Mouse (Mus musculus): ENCODE data around the gene Olfr148. TPM values are rescaled to one million over a fixed set of nuclear protein-coding genes. Genes with fewer than 3 reads are reported as not detected.

The Olfr148 gene
- polyA plus RNA-seq, 1 experiment from 2014 or later, result not detected

GRCm38 (mm10) chr9:39623783-39624182, 13.3 kb downstream of the Olfr148 start:
- WGBS, result 88% methylated on average over 3 of the region's 3 CpGs
- no peaks in the 10 kb centered on the region for H3K9me3 ChIP-seq (ENCODE audit: control insufficient read depth, low read length)
- no peaks in the 10 kb centered on the region for H3K27me3 ChIP-seq (ENCODE audit: control insufficient read depth, insufficient read depth, low read length)
- H3K36me3 ChIP-seq (ENCODE audit: control insufficient read depth, insufficient read depth, low read length), result no peaks in the 10 kb centered on the region
- no peak overlapping the region for H3K9ac ChIP-seq (ENCODE audit: low read length)
- no peak overlapping the region for H3K27ac ChIP-seq (ENCODE audit: low read depth, low read length)
- no peak overlapping the region for H3K4me3 ChIP-seq (ENCODE audit: low read depth, low read length)
- no peak for ATAC-seq (ENCODE audit: low FRiP score)
- DNase-seq (ENCODE audit: low spot score, missing footprints), result no peak
- no peaks in the 10 kb centered on the region for H3K4me1 ChIP-seq (ENCODE audit: control insufficient read depth, insufficient read depth, low read length)
- no peak overlapping the region for H3K4me2 ChIP-seq

GRCm38 (mm10) chr9:39624711-39625110, 14.3 kb downstream of the Olfr148 start:
- Histone ChIP-seq H3K27ac (ENCODE audit: low read depth, low read length) (no peak overlapping the region), H3K4me3 (ENCODE audit: low read depth, low read length) (no peak overlapping the region), H3K9ac (ENCODE audit: low read length) (no peak overlapping the region), H3K9me3 (ENCODE audit: control insufficient read depth, low read length) (no peaks in the 10 kb centered on the region), H3K36me3 (ENCODE audit: control insufficient read depth, insufficient read depth, low read length) (no peaks in the 10 kb centered on the region), H3K4me1 (ENCODE audit: control insufficient read depth, insufficient read depth, low read length) (no peaks in the 10 kb centered on the region), H3K27me3 (ENCODE audit: control insufficient read depth, insufficient read depth, low read length) (no peaks in the 10 kb centered on the region), H3K4me2 (no peak overlapping the region)
- ATAC-seq (ENCODE audit: low FRiP score), result no peak
- DNase-seq (ENCODE audit: low spot score, missing footprints), result no peak
- 85% methylated on average over 2 of the region's 2 CpGs for WGBS

- no peaks in the 10 kb centered on the region for H3K36me3 ChIP-seq (ENCODE audit: control insufficient read depth, insufficient read depth, low read length)
- WGBS, result 95% methylated on average over 2 of the region's 2 CpGs
- ATAC-seq (ENCODE audit: low FRiP score) (no peak), DNase-seq (ENCODE audit: low spot score, missing footprints) (no peak)
- no peaks in the 10 kb centered on the region for H3K9me3 ChIP-seq (ENCODE audit: control insufficient read depth, low read length)
- no peak overlapping the region for H3K4me2 ChIP-seq
- no peak overlapping the region for H3K9ac ChIP-seq (ENCODE audit: low read length)
- no peaks in the 10 kb centered on the region for H3K27me3 ChIP-seq (ENCODE audit: control insufficient read depth, insufficient read depth, low read length)
- H3K4me1 ChIP-seq (ENCODE audit: control insufficient read depth, insufficient read depth, low read length), result no peaks in the 10 kb centered on the region
- no peak overlapping the region for H3K4me3 ChIP-seq (ENCODE audit: low read depth, low read length)
- H3K27ac ChIP-seq (ENCODE audit: low read depth, low read length), result no peak overlapping the region
Observed at GRCm38 (mm10) chr9:39629069-39629468, 18.6 kb downstream of the Olfr148 start.

- 39% methylated on average over 4 of the region's 4 CpGs for WGBS
- H3K27ac ChIP-seq (ENCODE audit: low read depth, low read length), result no peak overlapping the region
- H3K4me1 ChIP-seq (ENCODE audit: control insufficient read depth, insufficient read depth, low read length), result no peaks in the 10 kb centered on the region
- ATAC-seq (ENCODE audit: low FRiP score), result peak; percentile 65; the same call in 1 of the 2 replicates
- no peak overlapping the region for H3K4me3 ChIP-seq (ENCODE audit: low read depth, low read length)
- no peaks in the 10 kb centered on the region for H3K27me3 ChIP-seq (ENCODE audit: control insufficient read depth, insufficient read depth, low read length)
- H3K9me3 ChIP-seq (ENCODE audit: control insufficient read depth, low read length), result no peaks in the 10 kb centered on the region
- H3K4me2 ChIP-seq, result no peak overlapping the region
- DNase-seq (ENCODE audit: low spot score, missing footprints), result no peak
- H3K36me3 ChIP-seq (ENCODE audit: control insufficient read depth, insufficient read depth, low read length), result no peaks in the 10 kb centered on the region
- no peak overlapping the region for H3K9ac ChIP-seq (ENCODE audit: low read length)
Observed at GRCm38 (mm10) chr9:39633913-39634594, 23.6 kb downstream of the Olfr148 start.

- Histone ChIP-seq H3K27ac (ENCODE audit: low read depth, low read length) (no peak within 1 kb of the TSS), H3K4me2 (no peak within 1 kb of the TSS), H3K9me3 (ENCODE audit: control insufficient read depth, low read length) (no peaks in the 10 kb centered on the region), H3K36me3 (ENCODE audit: control insufficient read depth, insufficient read depth, low read length) (no peaks in the 10 kb centered on the region), H3K9ac (ENCODE audit: low read length) (no peak within 1 kb of the TSS), H3K4me1 (ENCODE audit: control insufficient read depth, insufficient read depth, low read length) (no peaks in the 10 kb centered on the region), H3K27me3 (ENCODE audit: control insufficient read depth, insufficient read depth, low read length) (no peaks in the 10 kb centered on the region), H3K4me3 (ENCODE audit: low read depth, low read length) (no peak within 1 kb of the TSS)
- DNase-seq (ENCODE audit: low spot score, missing footprints) (no peak), ATAC-seq (ENCODE audit: low FRiP score) (no peak)
Observed at GRCm38 (mm10) chr9:39644785-39645184, 34.3 kb downstream of the Olfr148 start, which contains the start of gene Olfr961. TSS of gene Olfr961 (plus strand) at chr9:39645085.

- H3K9ac ChIP-seq (ENCODE audit: low read length), result no peak overlapping the region
- no peaks in the 10 kb centered on the region for H3K36me3 ChIP-seq (ENCODE audit: control insufficient read depth, insufficient read depth, low read length)
- no peak overlapping the region for H3K27ac ChIP-seq (ENCODE audit: low read depth, low read length)
- no peak overlapping the region for H3K4me2 ChIP-seq
- H3K9me3 ChIP-seq (ENCODE audit: control insufficient read depth, low read length), result no peaks in the 10 kb centered on the region
- ATAC-seq (ENCODE audit: low FRiP score), result no peak
- no peaks in the 10 kb centered on the region for H3K4me1 ChIP-seq (ENCODE audit: control insufficient read depth, insufficient read depth, low read length)
- WGBS, result 88% methylated on average over 4 of the region's 4 CpGs
- no peak overlapping the region for H3K4me3 ChIP-seq (ENCODE audit: low read depth, low read length)
- H3K27me3 ChIP-seq (ENCODE audit: control insufficient read depth, insufficient read depth, low read length), result no peaks in the 10 kb centered on the region
- no peak for DNase-seq (ENCODE audit: low spot score, missing footprints)
Observed at GRCm38 (mm10) chr9:39647382-39647781, 36.9 kb downstream of the Olfr148 start.

GRCm38 (mm10) chr9:39654756-39655396, 44.4 kb downstream of the Olfr148 start:
- H3K9ac ChIP-seq (ENCODE audit: low read length), result no peak overlapping the region
- no peak for DNase-seq (ENCODE audit: low spot score, missing footprints)
- H3K4me2 ChIP-seq, result no peak overlapping the region
- H3K36me3 ChIP-seq (ENCODE audit: control insufficient read depth, insufficient read depth, low read length), result no peaks in the 10 kb centered on the region
- H3K9me3 ChIP-seq (ENCODE audit: control insufficient read depth, low read length), result no peaks in the 10 kb centered on the region
- no peaks in the 10 kb centered on the region for H3K4me1 ChIP-seq (ENCODE audit: control insufficient read depth, insufficient read depth, low read length)
- 67% methylated on average over 6 of the region's 6 CpGs for WGBS
- ATAC-seq (ENCODE audit: low FRiP score), result no peak
- no peak overlapping the region for H3K4me3 ChIP-seq (ENCODE audit: low read depth, low read length)
- no peak overlapping the region for H3K27ac ChIP-seq (ENCODE audit: low read depth, low read length)
- no peaks in the 10 kb centered on the region for H3K27me3 ChIP-seq (ENCODE audit: control insufficient read depth, insufficient read depth, low read length)

Other genes with a start within 250 kb of the Olfr148 start
- not detected in 2 replicates for gene Olfr951, start 223.2 kb upstream of the Olfr148 start, polyA plus RNA-seq (2014; fragmentation: Nextera tagmentation; extraction: Ambion mirVana)
- not detected in 2 replicates for gene Olfr952, start 183.5 kb upstream of the Olfr148 start, polyA plus RNA-seq (2014; fragmentation: Nextera tagmentation; extraction: Ambion mirVana)
- gene Olfr954, start 154.0 kb upstream of the Olfr148 start, polyA plus RNA-seq (2014; fragmentation: Nextera tagmentation; extraction: Ambion mirVana), result not detected in 2 replicates
- gene Olfr955, start 138.7 kb upstream of the Olfr148 start, polyA plus RNA-seq (2014; fragmentation: Nextera tagmentation; extraction: Ambion mirVana), result not detected in 2 replicates
- not detected in 2 replicates for gene Olfr44, start 116.7 kb upstream of the Olfr148 start, polyA plus RNA-seq (2014; fragmentation: Nextera tagmentation; extraction: Ambion mirVana)
- not detected in 2 replicates for gene Olfr957, start 94.8 kb upstream of the Olfr148 start, polyA plus RNA-seq (2014; fragmentation: Nextera tagmentation; extraction: Ambion mirVana)
- gene Olfr958, start 56.6 kb upstream of the Olfr148 start, polyA plus RNA-seq (2014; fragmentation: Nextera tagmentation; extraction: Ambion mirVana), result not detected in 2 replicates
- not detected in 2 replicates for gene Olfr959, start 35.1 kb upstream of the Olfr148 start, polyA plus RNA-seq (2014; fragmentation: Nextera tagmentation; extraction: Ambion mirVana)
- 12.2 and 17.0 TPM in 2 replicates for gene AW551984, start 6.3 kb upstream of the Olfr148 start, polyA plus RNA-seq (2014; fragmentation: Nextera tagmentation; extraction: Ambion mirVana)
- gene Olfr960, start 10.7 kb downstream of the Olfr148 start, polyA plus RNA-seq (2014; fragmentation: Nextera tagmentation; extraction: Ambion mirVana), result not detected in 2 replicates
- gene Olfr961, start 34.4 kb downstream of the Olfr148 start, polyA plus RNA-seq (2014; fragmentation: Nextera tagmentation; extraction: Ambion mirVana), result not detected in 2 replicates
- not detected in 2 replicates for gene Olfr963, start 56.5 kb downstream of the Olfr148 start, polyA plus RNA-seq (2014; fragmentation: Nextera tagmentation; extraction: Ambion mirVana)
- gene Olfr149, start 96.5 kb downstream of the Olfr148 start, polyA plus RNA-seq (2014; fragmentation: Nextera tagmentation; extraction: Ambion mirVana), result 0.07 TPM in 1 of 2 replicates, not detected in the other
- not detected in 2 replicates for gene Olfr965, start 100.7 kb downstream of the Olfr148 start, polyA plus RNA-seq (2014; fragmentation: Nextera tagmentation; extraction: Ambion mirVana)
- gene Olfr150, start 120.3 kb downstream of the Olfr148 start, polyA plus RNA-seq (2014; fragmentation: Nextera tagmentation; extraction: Ambion mirVana), result not detected in 2 replicates
- gene Olfr967, start 135.6 kb downstream of the Olfr148 start, polyA plus RNA-seq (2014; fragmentation: Nextera tagmentation; extraction: Ambion mirVana), result not detected in 2 replicates
- not detected in 2 replicates for gene Olfr968, start 172.6 kb downstream of the Olfr148 start, polyA plus RNA-seq (2014; fragmentation: Nextera tagmentation; extraction: Ambion mirVana)
- gene Olfr969, start 180.3 kb downstream of the Olfr148 start, polyA plus RNA-seq (2014; fragmentation: Nextera tagmentation; extraction: Ambion mirVana), result not detected in 2 replicates
- not detected in 2 replicates for gene Olfr970, start 198.2 kb downstream of the Olfr148 start, polyA plus RNA-seq (2014; fragmentation: Nextera tagmentation; extraction: Ambion mirVana)
- not detected in 2 replicates for gene Olfr971, start 226.2 kb downstream of the Olfr148 start, polyA plus RNA-seq (2014; fragmentation: Nextera tagmentation; extraction: Ambion mirVana)

Data from midbrain, embryonic 11.5 days (tissue).